Mouse (Mus musculus): Measurements from ENCODE around the gene Utp20.

DNA sequence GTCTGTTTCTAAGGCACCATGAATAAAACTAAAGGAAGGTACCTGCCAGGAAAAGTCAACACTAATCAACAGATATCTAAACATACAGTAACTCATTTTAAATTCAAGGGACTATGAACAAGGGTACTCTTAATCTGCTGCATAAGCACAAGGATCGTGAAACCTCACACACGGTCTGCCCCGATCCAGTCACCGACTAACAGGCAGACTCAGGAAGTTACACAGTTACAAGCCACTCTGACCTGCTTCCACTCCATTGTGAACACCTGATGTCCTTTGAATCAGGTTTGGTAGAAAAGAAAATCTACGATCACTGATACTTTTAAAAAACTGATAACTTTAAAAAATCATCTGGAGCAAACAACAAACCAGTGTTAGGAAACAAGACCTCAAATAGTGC, 42.7 kb downstream of the Utp20 start:
- TF ChIP-seq CTCF (IDR thresholded peaks at IDR 0.05; ENCODE audit: low read depth) (no peak), EP300 (IDR thresholded peaks at IDR 0.05; ENCODE audit: low read depth) (no peak)

Measured in heart, postnatal 0 days (tissue).